Mouse (Mus musculus): Measurements from ENCODE around the gene Fbxw27.
"Not testable (repeated sequence)": the region's sequence is repeated elsewhere in the genome, so short reads cannot be mapped to it uniquely, and the experiment has no call there.

Fbxw27 gene

GRCm38 (mm10) chr9:109790570-109790969 is at the start of gene Fbxw27:
Gene Fbxw27 (minus strand): TSS chr9:109790670.
- not testable (repeated sequence) for DNase-seq (ENCODE audit: low read depth in 2 of 2, low spot score in 2 of 2)

DNA sequence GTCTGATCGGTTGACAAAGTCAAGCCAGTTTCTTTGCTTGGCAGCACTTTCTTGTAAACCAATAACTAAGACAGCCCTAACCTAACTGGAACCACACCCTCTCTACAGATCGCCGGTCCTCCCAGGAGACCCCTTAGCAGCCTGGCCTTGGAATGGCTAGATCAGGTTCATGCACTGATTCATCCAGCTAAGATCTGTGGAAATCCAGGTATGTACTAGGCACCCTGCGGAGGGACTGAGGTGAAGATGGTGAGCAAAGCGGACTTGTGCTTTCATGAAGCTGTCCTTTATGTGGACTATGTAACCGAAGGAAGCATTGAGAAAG is 42.6 kb upstream of the Fbxw27 start:
- DNase-seq (ENCODE audit: low read depth in 2 of 2, low spot score in 2 of 2) = no peak

- DNase-seq (ENCODE audit: low read depth in 2 of 2, low spot score in 2 of 2) = peak; percentile 78 to 83
These were observed 42.1 kb upstream of the Fbxw27 start, which contains the start of gene Nme6 for GRCm38 (mm10) chr9:109832391-109833087. Gene Nme6 (plus strand): TSS chr9:109832749.

DNA sequence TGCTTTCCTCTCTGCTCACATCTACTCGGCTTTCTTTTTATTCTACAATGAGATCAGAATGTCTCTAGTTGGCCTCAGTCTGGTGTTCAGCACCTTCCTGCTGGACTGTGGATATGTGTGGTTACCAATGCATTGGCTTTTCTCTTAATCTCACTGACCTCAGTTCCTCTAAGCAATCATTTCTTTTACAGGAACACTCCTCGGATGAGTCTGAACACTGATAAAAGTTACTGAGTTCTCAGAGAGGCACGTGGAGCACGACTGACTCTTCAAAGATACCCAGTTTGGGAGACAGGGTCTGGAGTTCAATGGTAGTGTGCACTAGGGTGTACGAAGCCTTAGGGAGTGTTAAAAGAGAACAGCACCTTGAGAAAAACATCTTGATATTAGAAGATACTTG is 35.7 kb upstream of the Fbxw27 start:
- no peak for DNase-seq (ENCODE audit: low read depth in 2 of 2, low spot score in 2 of 2)

DNA sequence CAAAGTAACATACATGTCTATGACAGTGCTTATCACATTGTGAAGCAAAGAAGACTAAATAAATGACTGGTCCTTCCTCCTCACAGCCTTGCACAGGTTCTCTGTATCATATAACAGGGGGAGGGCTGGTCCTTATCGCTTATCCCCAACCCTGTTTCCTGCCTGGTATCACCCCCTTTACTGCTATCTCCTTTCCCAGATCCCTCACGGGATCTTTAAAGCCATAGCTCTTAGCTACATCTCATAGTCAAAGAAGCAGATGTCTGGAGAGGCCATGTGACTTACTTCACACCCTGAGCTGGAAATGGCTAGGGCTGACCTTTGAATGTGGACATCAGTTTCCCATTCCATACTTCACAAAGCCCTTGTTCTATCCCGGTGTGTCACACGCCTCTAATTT is 35.3 kb upstream of the Fbxw27 start:
- no peak for DNase-seq (ENCODE audit: low read depth in 2 of 2, low spot score in 2 of 2)

DNA sequence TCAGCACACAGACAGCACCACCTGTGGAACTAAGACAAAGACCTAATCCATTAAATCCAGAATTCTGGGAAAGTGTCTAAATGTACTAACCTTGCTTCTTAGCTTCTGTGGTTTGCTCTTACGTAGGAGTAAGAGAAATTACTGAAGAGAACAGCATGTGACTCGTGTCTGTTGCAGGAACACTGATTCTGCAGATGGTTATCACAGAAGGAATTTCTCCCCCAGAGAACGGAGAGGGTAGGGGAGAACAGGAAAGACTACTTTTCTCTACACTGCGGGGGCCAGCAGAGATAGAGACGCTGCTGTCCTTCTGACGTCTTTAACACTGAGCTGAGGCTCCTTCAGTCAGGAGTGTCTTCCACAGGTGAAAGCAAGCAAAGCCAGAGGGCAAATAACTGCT is 25.9 kb upstream of the Fbxw27 start:
- no peak for DNase-seq (ENCODE audit: low read depth in 2 of 2, low spot score in 2 of 2)

GRCm38 (mm10) chr9:109813424-109813823 is 23.0 kb upstream of the Fbxw27 start:
- no peak for DNase-seq (ENCODE audit: low read depth in 2 of 2, low spot score in 2 of 2)

DNA sequence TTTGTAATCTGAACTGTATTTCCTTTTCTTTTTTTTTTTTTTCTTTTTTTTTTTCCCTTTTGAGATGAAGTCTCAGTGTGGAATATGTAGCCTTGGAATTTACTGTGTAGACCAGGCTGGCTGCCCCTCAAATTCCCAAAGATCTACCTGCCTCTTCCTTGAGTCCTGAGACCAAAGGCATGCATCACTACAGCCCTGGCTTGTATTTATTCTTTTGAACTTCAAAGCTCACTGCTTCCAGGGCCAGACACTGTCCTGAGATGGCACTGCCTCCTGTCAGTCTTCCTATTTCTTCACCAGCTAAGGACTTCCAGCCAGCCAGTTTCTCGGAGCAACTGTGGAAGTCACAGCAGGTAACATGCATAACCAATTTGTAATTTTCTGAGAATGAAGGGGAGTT is 21.5 kb upstream of the Fbxw27 start, which contains the start of gene Spink8:
TSS of gene Spink8 (plus strand) at position 301 of the 400 bp plus-strand sequence.
- DNase-seq (ENCODE audit: low read depth in 2 of 2, low spot score in 2 of 2) = no peak

- no peak for DNase-seq (ENCODE audit: low read depth in 2 of 2, low spot score in 2 of 2)
These were observed 17.4 kb upstream of the Fbxw27 start for GRCm38 (mm10) chr9:109807898-109808297.

- no peak for DNase-seq (ENCODE audit: low read depth in 2 of 2, low spot score in 2 of 2)
These were observed 16.3 kb upstream of the Fbxw27 start for GRCm38 (mm10) chr9:109806695-109807293.

GRCm38 (mm10) chr9:109806260-109806659 is 15.8 kb upstream of the Fbxw27 start:
- no peak for DNase-seq (ENCODE audit: low read depth in 2 of 2, low spot score in 2 of 2)

DNA sequence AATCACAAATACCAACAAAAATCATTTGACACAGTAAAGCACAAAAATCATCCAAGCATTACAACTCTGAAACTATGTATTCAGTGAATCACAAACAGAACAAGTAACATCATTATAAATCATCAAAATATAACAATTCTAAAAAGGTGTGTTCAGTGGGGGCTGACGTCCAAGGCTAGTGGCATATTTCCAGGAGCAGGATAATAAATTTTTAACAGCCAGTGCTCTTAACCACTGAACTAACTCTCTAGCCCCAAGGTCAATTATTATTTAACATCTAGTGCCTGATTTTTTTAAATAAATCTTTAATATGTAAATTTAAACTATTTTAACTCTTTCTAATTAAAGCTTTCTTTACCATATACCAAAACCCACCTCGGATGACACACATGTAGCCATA is 15.1 kb upstream of the Fbxw27 start:
- not testable (repeated sequence) for DNase-seq (ENCODE audit: low read depth in 2 of 2, low spot score in 2 of 2)

DNA sequence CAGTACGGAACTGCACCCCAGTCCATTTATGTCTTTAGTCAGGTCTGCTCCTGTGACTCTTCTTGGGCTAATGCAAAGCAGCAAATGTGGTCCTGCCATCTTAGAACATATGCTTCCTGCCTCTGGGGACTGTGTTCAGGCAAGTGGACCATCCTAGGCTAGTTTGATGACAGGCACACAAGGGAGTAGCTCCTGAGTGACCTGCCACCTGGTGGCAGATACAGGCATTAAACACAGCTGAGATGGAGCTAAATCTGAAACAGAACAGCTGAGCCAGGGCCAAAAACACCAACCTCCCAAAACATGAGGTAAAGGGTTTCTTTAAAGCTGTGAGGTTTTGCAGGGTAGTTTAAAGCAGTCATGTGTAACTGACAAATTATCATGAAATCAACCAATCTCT is 7.6 kb upstream of the Fbxw27 start:
- peak in 1 of 2 experiments; percentile 2 for DNase-seq (ENCODE audit: low read depth in 2 of 2, low spot score in 2 of 2)

- no peak for DNase-seq (ENCODE audit: low read depth in 2 of 2, low spot score in 2 of 2)
These were observed 5.3 kb upstream of the Fbxw27 start for GRCm38 (mm10) chr9:109795811-109796210.

DNA sequence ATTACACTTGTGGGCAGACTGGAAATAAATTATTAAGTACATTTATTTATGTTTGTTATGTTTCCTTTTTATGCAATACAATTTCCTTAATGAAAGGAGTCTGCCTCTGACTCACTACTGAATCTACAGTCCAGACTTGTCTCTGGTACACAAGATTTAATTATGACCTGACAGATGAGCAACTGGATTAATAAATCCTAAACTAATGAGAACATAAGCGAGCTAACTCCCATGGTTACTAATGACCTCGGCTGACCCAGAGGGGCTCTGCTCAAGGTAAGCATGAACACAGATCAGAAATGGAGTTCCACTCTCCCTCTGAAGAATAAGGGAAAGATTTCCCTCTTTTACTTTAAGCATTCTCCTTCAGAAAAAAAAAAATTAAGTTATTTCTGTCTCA is 4.8 kb upstream of the Fbxw27 start:
- no peak for DNase-seq (ENCODE audit: low read depth in 2 of 2, low spot score in 2 of 2)

GRCm38 (mm10) chr9:109766841-109767240 is 23.6 kb downstream of the Fbxw27 start:
- not testable (repeated sequence) for DNase-seq (ENCODE audit: low read depth in 2 of 2, low spot score in 2 of 2)

DNA sequence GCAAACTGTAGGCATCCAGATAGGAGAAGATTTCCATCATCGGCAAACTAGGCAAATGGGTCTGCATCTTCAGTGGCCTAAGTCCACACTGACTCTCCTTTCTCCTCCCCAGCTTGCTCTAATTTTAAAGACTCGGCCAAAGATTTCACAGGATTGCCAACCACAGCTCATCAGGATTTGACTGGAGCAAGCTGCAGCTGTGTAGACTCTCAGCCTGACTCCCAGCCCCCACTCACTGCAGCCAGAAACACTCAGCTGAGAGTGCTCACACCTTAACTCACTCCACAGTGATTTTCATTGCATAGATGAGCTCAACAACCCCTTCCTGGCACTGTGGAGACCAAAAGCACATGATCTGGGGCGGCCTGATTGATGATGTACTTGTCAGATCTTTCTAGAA is 44.5 kb downstream of the Fbxw27 start, which contains the start of gene Fbxw26:
TSS of gene Fbxw26 (minus strand) at position 101 of the 400 bp plus-strand sequence.
- DNase-seq (ENCODE audit: low read depth in 2 of 2, low spot score in 2 of 2) = not testable (repeated sequence)
